Mouse (Mus musculus) MN1 (cell line): ENCODE results near the gene Pygl.
"Not testable (repeated sequence)": the region's sequence is repeated elsewhere in the genome, so short reads cannot be mapped to it uniquely, and the experiment has no call there.

Experiments
- DNase-seq: peaks from one replicate; pipeline ENCODE4 v3.0.0-alpha.2; 2016; ENCODE audit warnings: low spot score

Gene Pygl

GRCm38 (mm10) chr12:70156222-70156621 is 75.1 kb downstream of the Pygl start:
- DNase-seq, result no peak

- DNase-seq, result no peak
These were observed 77.4 kb downstream of the Pygl start, which contains the start of gene Abhd12b for GRCm38 (mm10) chr12:70153842-70154241. Abhd12b (plus strand) TSS chr12:70154142.

GRCm38 (mm10) chr12:70148631-70149265 is 82.5 kb downstream of the Pygl start:
- peak; percentile 38 for DNase-seq

- DNase-seq, result peak; percentile 9
These were observed 83.2 kb downstream of the Pygl start for GRCm38 (mm10) chr12:70147986-70148630.

GRCm38 (mm10) chr12:70145586-70145985 is 85.7 kb downstream of the Pygl start:
- DNase-seq, result no peak

- DNase-seq, result peak; percentile 69
These were observed 86.4 kb downstream of the Pygl start for GRCm38 (mm10) chr12:70144637-70145448.

- not testable (repeated sequence) for DNase-seq
These were observed 87.1 kb downstream of the Pygl start for GRCm38 (mm10) chr12:70144106-70144587.

GRCm38 (mm10) chr12:70140993-70141576 is 90.2 kb downstream of the Pygl start:
- DNase-seq, result no peak
